Mouse (Mus musculus) forebrain, embryonic 11.5 days (tissue): Measurements from ENCODE around the gene Fam13a. TPM values are rescaled to one million over a fixed set of nuclear protein-coding genes. Genes with fewer than 3 reads are reported as not detected.

Source experiments
- ATAC-seq: fragments of 200-750 bp; cut with Nextera tagmentation; replicated peaks from 2 replicates; pipeline ENCODE4 v1.8.0; 2017; ENCODE audit warnings: moderate TSS enrichment; ENCODE audit not compliant: low FRiP score
- DNase-seq: peaks from one replicate; pipeline ENCODE4 v3.0.0-alpha.2; 2017; ENCODE audit warnings: low spot score
- H3K27ac ChIP-seq: fragments of 300-500 bp; sonication (generic); 2 replicates; pipeline ENCODE4 v1.5.1; 2014; ENCODE audit warnings: low read depth, low read length
- H3K27me3 ChIP-seq: fragments of 300-500 bp; sonication (generic); 2 replicates; pipeline ENCODE4 v1.6.1; 2014; ENCODE audit warnings: mild to moderate bottlenecking, low read length, mixed read lengths; ENCODE audit not compliant: control insufficient read depth, insufficient read depth
- H3K36me3 ChIP-seq: fragments of 300-500 bp; sonication (generic); 2 replicates; pipeline ENCODE4 v1.6.1; 2014; ENCODE audit warnings: mild to moderate bottlenecking, low read length, moderate library complexity, mixed read lengths; ENCODE audit not compliant: control insufficient read depth, insufficient read depth
- H3K4me1 ChIP-seq: fragments of 300-500 bp; sonication (generic); replicated peaks from 2 replicates; pipeline ENCODE4 v1.6.1; 2014; ENCODE audit warnings: low read length, mixed read lengths; ENCODE audit not compliant: control insufficient read depth, insufficient read depth
- H3K4me2 ChIP-seq: fragments of 300-500 bp; sonication (generic); 2 replicates; pipeline ENCODE4 v1.6.1; 2014; ENCODE audit warnings: low read depth, mild to moderate bottlenecking, low read length, moderate library complexity, mixed read lengths; ENCODE audit not compliant: severe bottlenecking
- H3K4me3 ChIP-seq: fragments of 300-500 bp; sonication (generic); 2 replicates; pipeline ENCODE4 v1.5.1; 2014; ENCODE audit warnings: low read depth, low read length
- H3K9ac ChIP-seq: fragments of 300-500 bp; sonication (generic); 2 replicates; pipeline ENCODE4 v1.6.1; 2014; ENCODE audit warnings: low read length
- H3K9me3 ChIP-seq: fragments of 300-500 bp; sonication (generic); 2 replicates; pipeline ENCODE4 v1.6.1; 2016; ENCODE audit warnings: low read length, mixed read lengths; ENCODE audit not compliant: control insufficient read depth
- WGBS: fragments of 180-500 bp; shearing (Covaris S2); extraction: QIAGEN DNeasy Blood & Tissue Kit; methylation state at CpG from one replicate; pipeline ENCODE4 v1.1.7; 2014; 5-methylcytosine and 5-hydroxymethylcytosine counted together
- polyA plus RNA-seq: library from polyadenylated mRNA; unstranded; fragments of >200 nt; fragmentation: Nextera tagmentation; extraction: Ambion mirVana; gene quantifications from 2 replicates; pipeline ENCODE4 v1.2.1, GENCODE M21; 2014

The Fam13a gene
- polyA plus RNA-seq, 1 experiment from 2014 or later: 3.7 TPM

- H3K27ac ChIP-seq: peak overlapping the region; percentile 4; the same call in 1 of the 2 replicates
- no peak for DNase-seq
- no peaks in the 10 kb centered on the region for H3K27me3 ChIP-seq
- no peak overlapping the region for H3K9ac ChIP-seq
- no peak for ATAC-seq
- no peaks in the 10 kb centered on the region; the same call in 1 of the 2 replicates for H3K4me1 ChIP-seq
- H3K4me2 ChIP-seq: no peak overlapping the region
- 62% methylated on average over 4 of the region's 4 CpGs for WGBS
- no peaks in the 10 kb centered on the region for H3K9me3 ChIP-seq
- H3K4me3 ChIP-seq: no peak overlapping the region
- no peaks in the 10 kb centered on the region for H3K36me3 ChIP-seq
These were observed 90.2 kb downstream of the Fam13a start for GRCm38 (mm10) chr6:58934144-58934543.

- Histone ChIP-seq H3K9ac (no peak overlapping the region), H3K27ac (peak overlapping the region; percentile 25; the same call in 1 of the 2 replicates), H3K4me2 (no peak overlapping the region), H3K4me1 (no peaks in the 10 kb centered on the region; the same call in 1 of the 2 replicates), H3K36me3 (no peaks in the 10 kb centered on the region), H3K4me3 (no peak overlapping the region), H3K9me3 (no peaks in the 10 kb centered on the region), H3K27me3 (no peaks in the 10 kb centered on the region)
- 39% methylated on average over 6 of the region's 6 CpGs for WGBS
- ATAC-seq (peak; percentile 93), DNase-seq (peak; percentile 60)
These were observed 91.0 kb downstream of the Fam13a start for GRCm38 (mm10) chr6:58933189-58933913.

- Histone ChIP-seq H3K9ac (no peak overlapping the region), H3K36me3 (no peaks in the 10 kb centered on the region), H3K4me3 (no peak overlapping the region), H3K4me2 (no peak overlapping the region), H3K4me1 (no peaks in the 10 kb centered on the region; the same call in 1 of the 2 replicates), H3K27ac (peak overlapping the region; percentile 25; the same call in 1 of the 2 replicates), H3K27me3 (no peaks in the 10 kb centered on the region), H3K9me3 (no peaks in the 10 kb centered on the region)
- ATAC-seq (peak; percentile 63), DNase-seq (no peak)
- 62% methylated on average over 12 of the region's 12 CpGs for WGBS
These were observed 91.7 kb downstream of the Fam13a start for GRCm38 (mm10) chr6:58932515-58933188.

GRCm38 (mm10) chr6:58931149-58931548 is 93.2 kb downstream of the Fam13a start:
- no peak overlapping the region for H3K4me2 ChIP-seq
- H3K36me3 ChIP-seq: no peaks in the 10 kb centered on the region
- H3K27me3 ChIP-seq: no peaks in the 10 kb centered on the region
- H3K27ac ChIP-seq: no peak overlapping the region
- H3K4me1 ChIP-seq: no peaks in the 10 kb centered on the region; the same call in 1 of the 2 replicates
- no peak for ATAC-seq
- no peak overlapping the region for H3K9ac ChIP-seq
- H3K9me3 ChIP-seq: no peaks in the 10 kb centered on the region
- WGBS: 45% methylated on average over 4 of the region's 4 CpGs
- no peak for DNase-seq
- no peak overlapping the region for H3K4me3 ChIP-seq

GRCm38 (mm10) chr6:58929911-58930431 is 94.4 kb downstream of the Fam13a start:
- Histone ChIP-seq H3K27ac (no peak overlapping the region), H3K9me3 (no peaks in the 10 kb centered on the region), H3K4me1 (no peaks in the 10 kb centered on the region; the same call in 1 of the 2 replicates), H3K4me2 (no peak overlapping the region), H3K36me3 (no peaks in the 10 kb centered on the region), H3K27me3 (no peaks in the 10 kb centered on the region), H3K9ac (no peak overlapping the region), H3K4me3 (no peak overlapping the region)
- 90% methylated on average over 9 of the region's 9 CpGs for WGBS
- DNase-seq (no peak), ATAC-seq (no peak)

- no peaks in the 10 kb centered on the region for H3K9me3 ChIP-seq
- H3K4me2 ChIP-seq: no peak overlapping the region
- no peak for DNase-seq
- H3K27me3 ChIP-seq: no peaks in the 10 kb centered on the region
- no peak for ATAC-seq
- no peaks in the 10 kb centered on the region; the same call in 1 of the 2 replicates for H3K4me1 ChIP-seq
- H3K9ac ChIP-seq: no peak overlapping the region
- no peak overlapping the region for H3K4me3 ChIP-seq
- no peak overlapping the region for H3K27ac ChIP-seq
- no peaks in the 10 kb centered on the region for H3K36me3 ChIP-seq
- WGBS: 71% methylated on average over 2 of the region's 2 CpGs
These were observed 96.5 kb downstream of the Fam13a start for GRCm38 (mm10) chr6:58927881-58928280.

GRCm38 (mm10) chr6:58922511-58922910 is 101.8 kb downstream of the Fam13a start:
- Histone ChIP-seq H3K27me3 (no peaks in the 10 kb centered on the region), H3K27ac (no peak overlapping the region), H3K4me1 (no peaks in the 10 kb centered on the region), H3K4me3 (no peak overlapping the region), H3K36me3 (no peaks in the 10 kb centered on the region), H3K4me2 (no peak overlapping the region), H3K9me3 (no peaks in the 10 kb centered on the region), H3K9ac (no peak overlapping the region)
- WGBS: 91% methylated on average over 5 of the region's 5 CpGs
- ATAC-seq (no peak), DNase-seq (no peak)

GRCm38 (mm10) chr6:58921623-58922022 is 102.7 kb downstream of the Fam13a start:
- H3K36me3 ChIP-seq: no peaks in the 10 kb centered on the region
- no peak overlapping the region for H3K4me2 ChIP-seq
- H3K27ac ChIP-seq: no peak overlapping the region
- no peaks in the 10 kb centered on the region for H3K4me1 ChIP-seq
- H3K9ac ChIP-seq: no peak overlapping the region
- H3K4me3 ChIP-seq: no peak overlapping the region
- 47% methylated on average over 3 of the region's 3 CpGs for WGBS
- H3K27me3 ChIP-seq: no peaks in the 10 kb centered on the region
- 0 out of 2 replicates have a peak, but pooled peaks have one; percentile 49 for ATAC-seq
- no peak for DNase-seq
- H3K9me3 ChIP-seq: no peaks in the 10 kb centered on the region
